In genomic region chr13:44504455-44504854, GRCm38 (mm10) we compare ENCODE assay signal across 14 mouse cellular contexts.
A peak's percentile ranks its signal among the peaks of the same experiment; 100 is the strongest.
DNase-seq lines count a peak whose midpoint lies in the region; ATAC-seq lines count a peak whose summit lies in the region.
"Had no signal": no experiment of that assay in that cellular context is flagged by ENCODE, and none has a peak within 500 bp of the region (broad histone marks: within the 10 kb centered on the region; RNA-seq: fewer than 3 reads in every experiment).

No protein-coding gene starts in this region.

- ATAC-seq in common myeloid progenitor, adult 5-6 weeks (replicated peaks; ENCODE audit: low read depth, poor library complexity, severe bottlenecking): 0 out of 2 replicates have a peak, but pooled peaks have one; percentile 10
- ATAC-seq in monocyte, adult 5-6 weeks (replicated peaks; ENCODE audit: insufficient number of reproducible peaks, low FRiP score, low TSS enrichment, poor library complexity, severe bottlenecking): peak; percentile 66
- no peak for ATAC-seq in inflammation-experienced regulatory T-cells, adult 6 months
- ATAC-seq: forebrain, embryonic 15.5 days; hindbrain, embryonic 16.5 days had no signal

- DNase-seq in heart, adult 11 months: peak; percentile 94
- DNase-seq in heart, adult 8-10 months (ENCODE audit: low spot score): no peak
- DNase-seq in lung, postnatal 14 days: peak; percentile 14
- DNase-seq in lung, postnatal 10 days: no peak
- no peak for DNase-seq in layer of hippocampus, postnatal 14 days (ENCODE audit: low spot score in 2 of 2)
- DNase-seq: adrenal gland, postnatal 10 days; cerebellum, postnatal 10 days; kidney, adult 9 months; liver, embryonic 13.5 days had no signal

Comparison
In these comparisons a context has a peak if more than half of its experiments do, and no peak if none do; other contexts are left out.
1. DNase-seq: peak in heart, adult 11 months (single experiment) and lung, postnatal 14 days (single experiment); none in heart, adult 8-10 months (single experiment), lung, postnatal 10 days (single experiment) and layer of hippocampus, postnatal 14 days (0 of 2).